Mouse (Mus musculus): ENCODE measurements around the gene Fuca1.

DNA sequence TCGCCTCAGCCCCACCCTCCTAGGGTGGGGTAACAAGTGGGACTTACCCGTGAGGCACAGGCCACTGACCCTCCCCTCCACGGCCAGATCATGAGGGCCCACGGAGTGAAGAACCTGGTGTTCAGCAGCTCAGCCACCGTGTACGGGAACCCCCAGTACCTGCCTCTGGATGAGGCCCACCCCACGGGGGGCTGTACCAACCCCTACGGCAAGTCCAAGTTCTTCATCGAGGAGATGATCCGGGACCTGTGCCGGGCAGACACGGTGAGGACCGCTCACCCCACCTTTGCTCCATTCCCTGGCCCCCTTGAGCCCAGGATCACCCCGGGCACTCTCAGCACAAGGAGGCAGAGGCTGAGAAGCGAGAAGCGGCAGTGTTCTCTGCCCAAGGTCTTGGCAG lies 45.7 kb downstream of the Fuca1 start:
- TF ChIP-seq GATA1 (IDR thresholded peaks at IDR 0.05; ENCODE audit: borderline replicate concordance, low read length) (no peak), FLI1 (IDR thresholded peaks at IDR 0.05; ENCODE audit: low read length) (no peak)

All from megakaryocyte, embryonic 14.5 days (primary cell).